Mouse (Mus musculus) kidney, postnatal 0 days (tissue): ENCODE data around the gene Strip1. TPM values are rescaled to one million over a fixed set of nuclear protein-coding genes. Genes with fewer than 3 reads are reported as not detected.
"Not testable (repeated sequence)": the region's sequence is repeated elsewhere in the genome, so short reads cannot be mapped to it uniquely, and the experiment has no call there.

ENCODE experiments used
- ATAC-seq: fragments of 200-750 bp; cut with Nextera tagmentation; replicated peaks from 2 replicates; pipeline ENCODE4 v1.8.0; 2017; ENCODE audit warnings: low read depth, moderate number of reproducible peaks, moderate TSS enrichment, moderate library complexity; ENCODE audit not compliant: low FRiP score
- DNase-seq: peaks from one replicate; pipeline ENCODE4 v3.0.0-alpha.2; 2016; ENCODE audit warnings: low spot score
- H3K27ac ChIP-seq: fragments of 300-500 bp; sonication (generic); 2 replicates; pipeline ENCODE4 v1.5.1; 2014; ENCODE audit warnings: mild to moderate bottlenecking
- H3K27me3 ChIP-seq: fragments of 300-500 bp; sonication (generic); 2 replicates; pipeline ENCODE4 v1.6.1; 2014; ENCODE audit warnings: low read length, mixed read lengths; ENCODE audit not compliant: insufficient read depth
- H3K36me3 ChIP-seq: fragments of 300-500 bp; sonication (generic); 2 replicates; pipeline ENCODE4 v1.6.1; 2014; ENCODE audit warnings: low read length, mixed read lengths; ENCODE audit not compliant: insufficient read depth
- H3K4me1 ChIP-seq: fragments of 300-500 bp; sonication (generic); replicated peaks from 2 replicates; pipeline ENCODE4 v1.6.1; 2014; ENCODE audit warnings: antibody characterized with exemption, low read length, mixed read lengths; ENCODE audit not compliant: insufficient read depth
- H3K4me2 ChIP-seq: fragments of 300-500 bp; sonication (generic); 2 replicates; pipeline ENCODE4 v1.6.1; 2014; ENCODE audit warnings: mild to moderate bottlenecking, low read length, moderate library complexity, mixed read lengths
- H3K4me3 ChIP-seq: fragments of 300-500 bp; sonication (generic); replicated peaks from 2 replicates; pipeline ENCODE4 v1.5.1; 2014; ENCODE audit warnings: low read depth, low read length
- H3K9ac ChIP-seq: fragments of 300-500 bp; sonication (generic); 2 replicates; pipeline ENCODE4 v1.6.1; 2014; ENCODE audit warnings: low read depth, low read length
- H3K9me3 ChIP-seq: fragments of 300-500 bp; sonication (generic); replicated peaks from 2 replicates; pipeline ENCODE4 v1.6.1; 2016; ENCODE audit warnings: low read length, inconsistent platforms, mixed read lengths
- CTCF ChIP-seq: IDR thresholded peaks from 2 replicates; pipeline ENCODE4 v1.5.1; 2016; ENCODE audit warnings: antibody characterized with exemption, low read depth, mild to moderate bottlenecking, moderate library complexity
- WGBS: fragments of 180-500 bp; shearing (Covaris S2); extraction: QIAGEN DNeasy Blood & Tissue Kit; methylation state at CpG from one replicate; pipeline ENCODE4 v1.1.7; 2014; 5-methylcytosine and 5-hydroxymethylcytosine counted together
- polyA plus RNA-seq: library from polyadenylated mRNA; unstranded; fragments of >200 nt; fragmentation: Nextera tagmentation; extraction: Ambion mirVana; gene quantifications from 2 replicates; pipeline ENCODE4 v1.2.1, GENCODE M21; 2015

Strip1 gene
- polyA plus RNA-seq, 1 experiment from 2014 or later = 34.9 TPM

DNA sequence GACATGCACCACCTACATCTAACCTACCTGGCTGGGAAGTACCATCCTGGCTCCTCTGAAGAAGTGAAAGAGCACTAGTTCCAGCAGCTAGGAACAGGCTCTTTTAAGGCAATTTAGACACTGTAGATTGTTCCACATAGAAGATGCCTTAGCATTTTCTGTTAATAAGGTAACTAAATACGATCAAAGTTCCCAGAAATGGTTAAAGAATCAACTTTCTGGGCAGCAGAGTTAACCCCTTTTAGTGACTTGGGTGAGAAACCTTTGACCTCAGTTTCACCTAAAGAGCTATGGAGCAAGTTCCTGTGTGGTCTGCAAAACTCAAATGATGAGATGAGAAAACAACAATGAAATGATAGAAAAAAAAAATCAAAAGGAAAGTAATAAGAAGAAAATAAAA, 33.1 kb upstream of the Strip1 start:
- Histone ChIP-seq H3K9ac (no peak overlapping the region), H3K27ac (no peak overlapping the region), H3K9me3 (no peaks in the 10 kb centered on the region), H3K4me3 (no peak overlapping the region), H3K27me3 (no peaks in the 10 kb centered on the region), H3K4me1 (no peaks in the 10 kb centered on the region), H3K4me2 (no peak overlapping the region), H3K36me3 (peaks cover 47% of the 10 kb centered on the region)
- DNase-seq = no peak
- 80% methylated on average over 1 of the region's 1 CpGs for WGBS
- no peak for ATAC-seq
- no peak for TF ChIP-seq CTCF

DNA sequence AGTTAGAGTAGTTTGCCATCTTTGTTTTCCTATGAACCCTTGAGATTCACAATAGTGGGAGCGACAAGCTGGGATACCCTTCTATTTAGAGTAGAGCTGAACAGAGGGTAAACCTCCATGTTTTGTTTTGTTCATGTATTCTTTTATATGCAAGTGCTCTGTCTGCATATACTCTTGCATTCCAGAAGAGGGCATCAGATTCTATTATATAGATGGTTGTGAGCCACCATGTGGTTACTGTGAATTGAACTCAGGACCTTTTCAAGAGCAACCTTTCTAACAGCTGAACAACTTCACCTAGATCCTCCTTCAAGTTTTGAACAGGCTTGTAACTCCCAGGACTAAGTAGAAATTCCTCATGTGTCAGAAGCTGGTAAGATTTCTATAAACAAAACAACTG, 27.5 kb upstream of the Strip1 start:
- DNase-seq (peak; percentile 12), ATAC-seq (no peak)
- TF ChIP-seq CTCF = peak; percentile 58
- 94% methylated on average over 1 of the region's 1 CpGs for WGBS
- Histone ChIP-seq H3K4me2 (no peak overlapping the region), H3K36me3 (peaks cover 9% of the 10 kb centered on the region; the same call in 1 of the 2 replicates), H3K27me3 (no peaks in the 10 kb centered on the region), H3K9ac (no peak overlapping the region), H3K4me1 (no peaks in the 10 kb centered on the region), H3K4me3 (no peak overlapping the region), H3K9me3 (no peaks in the 10 kb centered on the region), H3K27ac (no peak overlapping the region)

DNA sequence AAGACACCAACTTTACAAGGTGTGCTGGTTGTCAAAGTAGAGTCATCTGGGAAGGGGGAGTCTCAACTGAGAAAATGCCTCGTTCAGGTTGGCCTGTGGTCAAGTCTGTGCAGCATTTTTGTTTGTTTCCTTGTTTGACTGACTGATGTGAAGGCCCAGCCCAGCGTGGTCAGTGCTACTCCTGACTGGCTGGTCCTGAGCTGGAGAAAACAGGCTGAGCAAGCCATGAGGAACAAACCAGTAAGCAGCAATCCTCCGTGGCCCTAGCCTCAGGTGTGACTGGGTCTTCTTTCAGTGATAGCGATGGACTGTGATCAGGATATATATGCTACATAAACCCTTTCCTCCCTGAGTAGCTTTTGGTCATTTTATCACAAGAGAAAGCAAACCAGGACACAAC, 25.4 kb upstream of the Strip1 start:
- no peak for TF ChIP-seq CTCF
- no peaks in the 10 kb centered on the region for H3K4me1 ChIP-seq
- H3K27ac ChIP-seq = no peak overlapping the region
- no peaks in the 10 kb centered on the region for H3K27me3 ChIP-seq
- H3K9me3 ChIP-seq = no peaks in the 10 kb centered on the region
- no peak for DNase-seq
- H3K4me3 ChIP-seq = no peak overlapping the region
- 61% methylated on average over 4 of the region's 4 CpGs for WGBS
- 0 out of 2 replicates have a peak, but pooled peaks cover 3% of the 10 kb centered on the region for H3K36me3 ChIP-seq
- H3K4me2 ChIP-seq = no peak overlapping the region
- 0 out of 2 replicates have a peak, but pooled peaks have one; percentile 7 for ATAC-seq
- no peak overlapping the region for H3K9ac ChIP-seq

DNA sequence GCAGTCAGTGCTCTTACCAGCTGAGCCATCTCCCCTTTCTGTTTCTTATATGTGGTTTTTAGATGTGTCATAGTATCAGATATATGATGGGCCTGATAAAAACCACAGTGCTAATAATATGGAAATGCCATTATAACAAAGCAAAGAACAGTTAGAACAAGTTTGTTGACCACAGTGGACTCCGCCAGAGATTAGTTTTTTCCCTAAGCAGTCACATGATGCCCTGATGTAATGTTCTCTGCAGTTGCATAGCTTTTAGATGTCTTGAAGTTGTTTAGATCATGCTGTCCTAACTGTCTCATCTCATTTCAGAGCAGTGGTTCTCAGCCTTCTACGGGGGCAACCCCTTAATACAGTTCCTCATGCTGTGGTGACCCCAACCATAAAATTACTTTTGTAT, 24.7 kb upstream of the Strip1 start:
- 0 out of 2 replicates have a peak, but pooled peaks cover 3% of the 10 kb centered on the region for H3K36me3 ChIP-seq
- H3K27ac ChIP-seq = no peak overlapping the region
- H3K4me2 ChIP-seq = no peak overlapping the region
- no peak for TF ChIP-seq CTCF
- no peaks in the 10 kb centered on the region for H3K4me1 ChIP-seq
- H3K27me3 ChIP-seq = no peaks in the 10 kb centered on the region
- no peak for ATAC-seq
- H3K4me3 ChIP-seq = no peak overlapping the region
- DNase-seq = peak; percentile 8
- no peak overlapping the region for H3K9ac ChIP-seq
- H3K9me3 ChIP-seq = no peaks in the 10 kb centered on the region
- 95% methylated on average over 2 of the region's 2 CpGs for WGBS

DNA sequence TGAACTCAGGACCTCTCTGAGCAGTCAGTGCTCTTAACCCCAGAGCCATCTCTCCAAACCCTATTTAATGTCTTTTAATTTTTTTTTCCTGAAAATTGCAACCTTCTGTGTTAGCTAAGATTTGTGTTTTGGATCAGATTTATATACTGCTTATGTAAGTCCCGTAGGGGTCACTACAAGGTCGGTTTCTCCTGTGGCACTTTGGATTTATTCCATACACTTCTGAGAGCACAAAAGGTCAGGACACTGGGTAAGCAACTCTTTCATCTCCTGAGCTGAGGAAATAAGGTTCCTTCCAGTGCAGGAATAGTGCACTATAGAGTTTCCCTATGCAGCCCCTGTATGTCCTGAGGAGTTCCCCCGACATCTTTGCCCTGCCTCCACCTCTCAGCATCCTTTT, 24.0 kb upstream of the Strip1 start:
- Histone ChIP-seq H3K27me3 (no peaks in the 10 kb centered on the region), H3K9ac (no peak overlapping the region), H3K4me3 (no peak overlapping the region), H3K27ac (no peak overlapping the region), H3K4me1 (no peaks in the 10 kb centered on the region), H3K36me3 (0 out of 2 replicates have a peak, but pooled peaks cover 3% of the 10 kb centered on the region), H3K9me3 (no peaks in the 10 kb centered on the region), H3K4me2 (no peak overlapping the region)
- 0 out of 2 replicates have a peak, but pooled peaks have one; percentile 3 for TF ChIP-seq CTCF
- 30% methylated on average over 3 of the region's 3 CpGs for WGBS
- ATAC-seq (no peak), DNase-seq (no peak)

DNA sequence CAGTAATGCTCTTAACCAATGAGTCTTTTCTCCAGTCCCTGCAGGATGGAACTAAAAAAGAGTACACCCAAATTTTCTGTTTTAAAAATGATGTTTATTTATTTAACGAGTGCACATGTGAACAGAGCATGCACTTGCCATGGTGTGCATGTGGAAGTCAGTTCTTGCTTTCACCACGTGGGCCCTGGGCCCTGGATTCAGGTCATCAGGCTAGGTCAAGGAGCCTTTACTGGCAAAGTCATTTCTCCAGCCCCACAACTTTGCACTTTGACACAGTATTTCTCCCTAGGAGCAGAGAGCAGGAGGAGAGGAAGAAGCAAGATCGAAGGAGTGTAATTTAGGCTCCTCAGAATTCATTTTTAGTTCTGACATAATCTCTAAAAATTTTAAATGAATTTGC, 23.4 kb upstream of the Strip1 start:
- Histone ChIP-seq H3K27me3 (no peaks in the 10 kb centered on the region), H3K9me3 (no peaks in the 10 kb centered on the region), H3K4me1 (no peaks in the 10 kb centered on the region), H3K4me3 (no peak overlapping the region), H3K4me2 (no peak overlapping the region), H3K27ac (no peak overlapping the region), H3K9ac (no peak overlapping the region), H3K36me3 (0 out of 2 replicates have a peak, but pooled peaks cover 3% of the 10 kb centered on the region)
- ATAC-seq (0 out of 2 replicates have a peak, but pooled peaks have one; percentile 34), DNase-seq (no peak)
- 78% methylated on average over 3 of the region's 3 CpGs for WGBS
- no peak for TF ChIP-seq CTCF

DNA sequence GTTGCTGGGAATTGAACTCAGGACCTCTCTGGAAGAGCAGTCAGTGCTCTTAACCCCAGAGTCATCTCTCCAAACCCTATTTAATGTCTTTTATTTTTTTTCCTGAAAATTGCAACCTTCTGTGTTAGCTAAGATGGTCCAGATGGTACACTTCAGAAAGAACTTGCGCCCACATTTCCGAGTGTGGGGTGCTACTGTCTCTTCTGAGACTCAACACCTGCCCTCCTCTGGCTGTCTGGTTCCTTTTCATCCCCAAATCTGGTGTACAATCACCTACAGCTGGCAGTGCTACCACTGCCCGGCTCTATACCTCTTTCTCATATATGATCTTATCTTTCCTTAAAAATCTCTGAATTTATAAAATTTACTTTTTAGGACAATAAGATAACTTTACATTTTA, 21.5 kb upstream of the Strip1 start:
- no peak overlapping the region for H3K4me3 ChIP-seq
- no peak overlapping the region for H3K4me2 ChIP-seq
- no peak for ATAC-seq
- H3K4me1 ChIP-seq = no peaks in the 10 kb centered on the region
- H3K27me3 ChIP-seq = no peaks in the 10 kb centered on the region
- TF ChIP-seq CTCF = no peak
- no peak overlapping the region for H3K27ac ChIP-seq
- H3K36me3 ChIP-seq = 0 out of 2 replicates have a peak, but pooled peaks cover 3% of the 10 kb centered on the region
- no peaks in the 10 kb centered on the region for H3K9me3 ChIP-seq
- DNase-seq = no peak
- 87% methylated on average over 3 of the region's 3 CpGs for WGBS
- no peak overlapping the region for H3K9ac ChIP-seq

DNA sequence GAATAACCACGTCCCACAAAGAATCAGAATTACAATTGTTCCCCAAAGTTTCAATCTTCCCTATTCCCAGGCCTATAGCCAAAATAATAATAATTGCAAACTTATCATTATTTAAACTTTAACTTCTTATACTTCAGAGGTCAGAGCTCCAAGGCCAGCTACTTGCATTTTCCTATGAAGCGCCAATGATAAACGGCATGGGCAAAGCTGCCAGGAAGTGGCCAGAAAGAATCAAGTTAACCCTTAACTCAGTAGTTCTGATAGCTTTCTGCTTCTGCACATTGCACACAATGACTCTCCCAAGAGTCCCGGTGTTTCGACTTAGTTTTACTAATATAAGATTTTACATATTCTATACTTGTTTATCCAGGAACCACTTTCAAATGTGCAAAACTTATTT, 18.8 kb upstream of the Strip1 start:
- ATAC-seq, H3K4me3 ChIP-seq, H3K27me3 ChIP-seq, H3K4me2 ChIP-seq, H3K9ac ChIP-seq, DNase-seq, H3K9me3 ChIP-seq, H3K36me3 ChIP-seq, H3K4me1 ChIP-seq, H3K27ac ChIP-seq: not testable (repeated sequence)
- WGBS = 49% methylated on average over 5 of the region's 5 CpGs
